Mouse (Mus musculus) stomach, adult 2 months (tissue): ENCODE measurements around the gene Rc3h1. TPM values are rescaled to one million over a fixed set of nuclear protein-coding genes. Genes with fewer than 3 reads are reported as not detected.

ENCODE experiments used
- polyA plus RNA-seq: library from polyadenylated mRNA; depleted of rRNA; stranded (reverse); fragments of >200 nt; gene quantifications from 2 replicates; pipeline ENCODE4 v1.2.3, GENCODE M21; 2012; rRNA removed

Rc3h1 gene
- polyA plus RNA-seq = 3.1 and 5.0 TPM in 2 replicates

GRCm38 (mm10) chr1:160906057-160906557 lies at the start of gene Rc3h1:
TSS of gene Rc3h1 (plus strand) at chr1:160906418.

DNA sequence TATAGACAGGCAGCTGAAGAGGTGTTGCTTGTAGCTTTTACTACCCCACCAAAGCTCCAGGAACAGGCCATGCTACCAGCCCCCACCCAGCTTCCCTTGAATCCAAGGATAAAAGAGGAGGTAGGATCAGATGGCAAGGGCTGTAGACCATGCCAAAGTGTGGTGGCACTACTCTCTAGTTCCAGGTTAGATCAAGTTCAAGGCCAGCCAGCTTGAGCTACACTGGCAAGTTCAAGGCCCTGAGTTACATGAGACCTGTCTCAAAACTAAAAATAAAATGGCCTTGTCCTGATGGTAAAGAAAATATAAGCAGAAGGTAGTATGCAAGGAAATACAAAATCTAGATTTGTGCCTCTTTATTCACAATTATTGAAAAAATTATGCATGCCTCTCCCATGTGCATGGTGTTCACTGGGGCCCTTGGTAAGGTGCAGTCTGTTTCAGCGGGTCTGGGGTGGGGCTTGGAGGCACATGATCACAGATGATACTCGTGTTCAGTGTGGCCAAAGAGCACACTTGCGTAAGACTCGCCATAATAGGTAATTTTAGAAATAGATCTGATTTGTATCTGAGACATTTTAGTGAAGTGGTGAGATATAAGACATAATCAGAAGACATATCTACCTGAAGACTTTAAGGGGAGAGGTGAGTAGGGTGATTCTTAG lies 72.0 kb downstream of the Rc3h1 start, which contains the start of gene Serpinc1:
Gene Serpinc1 (plus strand): TSS at position 515 of the 665 bp plus-strand sequence.

Other genes with a start within 250 kb of the Rc3h1 start
- 2.6 and 3.0 TPM in 2 replicates for gene Rabgap1l, start 113.2 kb upstream of the Rc3h1 start, polyA plus RNA-seq
- gene Serpinc1, start 72.2 kb downstream of the Rc3h1 start, polyA plus RNA-seq = 0.39 and 1.7 TPM in 2 replicates
- 0.09 and 0.23 TPM in 2 replicates for gene Zbtb37, start 128.4 kb downstream of the Rc3h1 start, polyA plus RNA-seq
- 2.5 and 4.0 TPM in 2 replicates for gene Dars2, start 164.2 kb downstream of the Rc3h1 start, polyA plus RNA-seq
- 0.18 and 0.26 TPM in 2 replicates for gene Cenpl, start 164.3 kb downstream of the Rc3h1 start, polyA plus RNA-seq
- gene Klhl20, start 225.1 kb downstream of the Rc3h1 start, polyA plus RNA-seq = 0.99 and 1.7 TPM in 2 replicates
- not detected in 2 replicates for gene Ankrd45, start 236.3 kb downstream of the Rc3h1 start, polyA plus RNA-seq